Mouse (Mus musculus): ENCODE measurements around the gene Vwa3b.

The Vwa3b gene

DNA sequence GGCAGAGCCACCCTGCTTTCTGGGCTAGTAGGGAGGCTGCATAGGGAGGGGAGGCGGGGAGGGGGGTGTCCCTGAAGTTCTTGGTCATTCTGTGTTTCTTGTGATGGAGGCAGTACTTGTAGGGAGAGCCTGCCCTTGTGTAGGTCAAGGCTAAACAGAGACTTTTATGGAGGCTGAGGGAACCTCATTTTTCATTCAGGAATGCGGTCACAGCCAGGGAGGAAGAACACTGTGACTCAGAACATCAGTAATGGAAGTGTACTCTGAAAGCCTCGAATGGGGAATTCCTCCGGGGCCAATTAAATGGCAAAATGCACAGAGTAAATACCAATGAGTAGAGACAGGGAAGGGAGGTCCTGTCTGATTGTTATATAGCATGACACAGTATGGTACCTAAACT lies 37.4 kb downstream of the Vwa3b start:
- no peak for ATAC-seq (ENCODE audit: low TSS enrichment)

DNA sequence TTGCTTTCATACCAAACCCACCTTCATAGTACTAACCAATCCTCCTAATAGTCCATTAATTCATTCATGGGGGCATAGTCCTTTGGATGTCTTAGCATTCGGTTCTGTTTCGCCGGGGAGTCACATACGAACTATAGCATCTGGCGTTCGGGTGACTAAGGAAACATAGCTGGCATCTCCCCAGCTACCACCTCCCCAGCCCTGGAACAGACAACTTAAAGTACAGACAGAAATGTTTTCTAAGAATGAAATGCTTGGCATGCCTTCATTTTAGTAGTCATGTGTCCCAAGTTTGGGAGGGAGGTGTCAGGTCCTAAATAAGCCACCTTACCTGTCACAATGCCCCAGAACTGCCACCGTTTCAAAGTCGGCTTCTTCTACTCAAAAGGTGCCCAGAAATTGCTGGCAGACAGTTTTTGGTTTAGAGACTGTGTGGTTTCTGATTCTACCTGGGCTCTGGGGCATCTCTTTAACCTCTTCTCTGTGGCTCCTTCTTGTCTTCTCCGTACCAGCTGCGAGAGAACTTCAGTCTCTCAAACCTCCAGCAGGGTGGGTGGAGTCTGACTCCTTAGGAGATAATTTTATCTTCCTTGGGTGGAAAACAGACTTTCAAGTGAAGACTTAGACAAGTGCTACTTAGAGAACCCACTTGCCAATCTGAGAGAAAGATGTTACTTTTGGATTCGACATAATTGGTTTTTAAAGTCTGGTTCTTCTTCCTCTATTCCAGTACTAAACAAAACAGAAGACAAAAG lies 39.4 kb downstream of the Vwa3b start:
- peak; percentile 86 for ATAC-seq (ENCODE audit: low TSS enrichment)

DNA sequence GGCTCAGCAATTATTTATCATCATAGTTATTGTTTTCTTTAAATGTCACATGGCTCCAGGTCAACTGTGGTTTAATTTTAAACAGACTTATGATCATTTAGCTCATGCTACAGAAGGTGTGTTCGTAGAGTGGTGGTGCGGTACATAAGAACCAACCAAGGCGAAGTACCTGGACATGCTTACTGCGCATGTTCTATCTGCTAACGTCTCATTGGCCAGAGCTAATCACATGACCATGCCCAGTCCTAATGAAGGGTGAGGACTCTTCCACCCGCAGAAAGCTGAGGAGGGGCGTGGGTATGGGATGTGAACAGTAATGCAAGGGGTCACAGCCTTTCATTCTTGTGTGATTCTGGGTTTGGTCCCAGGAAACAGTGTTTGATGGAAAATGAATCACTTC lies 49.4 kb downstream of the Vwa3b start:
- ATAC-seq (ENCODE audit: low TSS enrichment) = no peak

DNA sequence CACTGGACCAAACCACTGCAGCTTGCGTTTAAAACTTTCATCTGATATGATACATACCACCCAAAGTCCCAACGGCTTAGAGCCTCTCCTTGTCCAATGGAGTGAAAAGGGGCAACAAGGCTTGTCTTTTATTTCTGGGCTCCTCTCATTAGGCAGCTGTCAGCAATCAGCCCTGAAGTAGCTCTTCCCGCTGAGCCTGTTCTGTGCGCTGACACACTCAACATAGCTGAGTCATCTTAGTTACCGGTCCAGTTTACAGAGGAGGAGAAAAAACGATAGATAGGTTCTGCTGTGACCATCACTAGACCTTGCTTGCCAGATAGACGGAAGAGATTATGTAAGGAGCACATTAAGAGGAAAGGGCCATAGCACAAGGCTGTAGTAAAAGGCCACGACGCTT lies 50.9 kb downstream of the Vwa3b start:
- peak; percentile 60 for ATAC-seq (ENCODE audit: low TSS enrichment)

DNA sequence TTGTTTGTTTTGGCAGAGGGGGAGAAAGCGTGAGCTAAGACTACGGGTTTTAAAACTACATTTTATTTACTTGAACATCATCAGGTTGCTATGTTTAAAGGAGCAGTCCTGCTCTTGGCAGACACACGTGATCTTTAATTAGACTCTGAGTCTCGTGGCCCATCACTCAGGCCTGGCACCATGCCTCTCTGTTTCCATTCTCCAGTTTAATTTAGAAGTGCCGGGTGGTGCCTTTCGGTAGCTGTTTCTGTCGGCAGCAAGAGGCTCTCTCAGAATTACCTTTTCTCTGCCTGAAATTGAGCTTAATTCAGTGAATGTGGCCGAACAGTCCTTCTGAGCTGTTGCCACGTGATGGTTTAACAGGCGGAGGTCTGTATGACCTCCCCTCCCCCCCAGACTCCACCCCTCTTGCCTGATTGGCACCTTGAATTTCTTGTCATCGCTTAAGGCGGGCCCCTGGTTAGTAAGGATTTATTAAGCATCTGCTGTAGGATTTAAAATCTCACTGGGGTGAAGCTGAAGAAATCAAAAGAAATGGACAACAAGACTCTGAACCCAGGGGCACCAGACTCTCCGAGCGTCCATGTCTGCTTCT lies 51.7 kb downstream of the Vwa3b start:
- peak; percentile 66 for ATAC-seq (ENCODE audit: low TSS enrichment)

DNA sequence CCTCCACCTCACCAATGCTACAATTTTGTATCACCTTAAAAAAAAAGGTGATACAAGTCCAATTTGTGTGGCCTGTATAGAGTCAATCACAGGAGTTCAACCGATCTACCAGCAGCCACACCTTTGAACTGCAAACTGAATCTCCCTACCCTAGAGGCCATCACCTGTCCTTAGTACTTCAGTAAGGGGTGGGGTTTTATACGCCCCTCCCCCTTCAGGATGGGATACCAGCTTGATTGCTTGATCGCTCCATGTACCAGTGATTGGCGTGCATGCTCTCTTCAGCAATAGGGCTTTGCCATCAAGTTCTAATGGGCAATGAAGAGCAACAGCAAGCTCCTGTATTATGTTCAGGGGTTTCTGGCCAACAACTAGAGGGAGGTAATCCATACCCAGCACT lies 54.0 kb downstream of the Vwa3b start:
- ATAC-seq (ENCODE audit: low TSS enrichment) = no peak

DNA sequence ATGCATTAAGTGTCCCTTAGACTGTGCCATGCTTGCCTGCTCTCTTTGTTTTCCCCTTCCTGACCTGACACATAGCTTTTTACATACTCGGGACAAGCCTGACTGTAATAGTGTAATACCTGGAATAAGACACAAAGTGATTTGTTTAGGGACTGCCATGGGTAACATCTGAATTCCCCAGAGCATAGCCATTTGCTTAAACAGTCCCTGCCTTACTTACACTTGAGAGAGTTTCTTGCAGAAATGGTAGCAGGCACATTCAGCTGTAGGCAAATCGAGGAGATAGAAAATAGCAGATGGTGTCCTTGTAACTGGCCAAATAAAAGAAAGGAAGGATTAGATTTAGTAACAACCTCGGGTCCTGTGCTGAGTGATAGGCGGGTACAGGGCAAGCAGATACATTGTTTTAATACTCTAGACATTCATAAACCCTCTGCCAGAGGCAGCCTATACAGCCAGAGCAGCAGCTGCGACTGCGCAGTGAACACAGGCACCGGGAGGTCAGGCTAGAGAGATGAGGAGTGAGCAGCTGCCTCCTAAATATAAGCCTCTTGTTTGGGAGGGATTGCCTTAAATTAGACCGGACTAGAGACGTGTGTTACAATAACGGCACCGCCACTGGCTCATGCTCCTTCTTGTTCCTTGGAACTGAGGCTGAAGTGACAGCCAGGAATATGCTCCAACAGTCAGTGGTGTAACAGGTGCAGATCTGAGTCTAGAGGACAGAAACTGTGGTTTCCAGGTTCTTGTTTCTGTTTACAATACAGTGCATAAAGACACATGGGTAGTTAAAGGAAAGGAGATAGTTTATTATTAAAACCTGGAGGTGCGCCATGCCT lies 55.2 kb downstream of the Vwa3b start:
- peak; percentile 81 for ATAC-seq (ENCODE audit: low TSS enrichment)

DNA sequence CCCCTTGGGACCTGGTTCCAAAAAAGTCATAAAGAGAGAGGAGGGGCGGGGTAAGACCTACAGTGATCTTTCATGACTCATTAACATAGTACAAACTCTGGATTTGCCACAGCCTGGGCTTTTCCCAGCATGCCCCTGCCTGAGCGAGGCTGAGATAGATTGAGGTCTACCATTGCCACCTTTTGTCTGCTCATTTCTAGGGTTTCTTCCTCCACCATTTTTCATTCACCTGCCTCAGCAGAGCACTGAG lies 55.7 kb downstream of the Vwa3b start:
- no peak for ATAC-seq (ENCODE audit: low TSS enrichment)

DNA sequence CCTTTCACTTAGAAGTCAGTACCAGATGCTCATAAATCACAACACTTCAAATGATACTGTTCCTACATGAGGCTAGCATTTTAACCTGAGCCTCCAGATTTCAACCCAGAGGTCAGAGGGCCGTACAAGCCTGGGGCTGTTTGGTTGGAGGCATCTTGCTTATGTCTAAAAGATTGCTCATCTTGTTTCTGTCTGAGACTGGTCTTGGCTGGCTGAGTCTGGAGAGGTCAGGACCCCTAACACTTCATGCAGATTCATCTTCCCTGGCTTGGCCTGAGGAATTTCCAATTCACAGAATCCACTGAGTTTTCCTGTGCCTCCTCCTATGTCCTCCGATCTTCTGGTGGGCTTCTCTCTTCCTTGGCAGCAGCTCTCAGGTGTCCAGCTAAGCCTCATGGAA lies 57.7 kb downstream of the Vwa3b start:
- no peak for ATAC-seq (ENCODE audit: low TSS enrichment)

DNA sequence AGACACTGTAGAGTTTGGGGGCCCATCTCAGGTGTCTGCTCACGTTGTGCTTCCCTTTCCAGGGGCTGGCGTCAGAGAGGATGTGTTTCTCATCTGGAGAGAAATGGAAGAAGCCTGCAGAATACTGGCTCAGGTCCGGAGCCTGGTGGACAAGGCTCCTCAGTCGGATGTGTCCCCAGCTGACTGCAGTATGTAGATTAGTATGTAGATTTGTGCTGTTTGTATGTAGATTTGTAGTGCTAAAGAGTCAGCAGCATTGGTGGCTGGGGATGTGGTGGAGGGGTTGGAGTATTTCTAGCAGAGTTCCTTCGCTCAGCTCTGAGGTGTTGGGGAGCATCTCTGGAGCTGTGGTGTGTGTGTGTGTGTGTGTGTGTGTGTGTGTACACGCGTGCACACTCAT lies 58.8 kb downstream of the Vwa3b start:
- ATAC-seq (ENCODE audit: low TSS enrichment) = no peak

DNA sequence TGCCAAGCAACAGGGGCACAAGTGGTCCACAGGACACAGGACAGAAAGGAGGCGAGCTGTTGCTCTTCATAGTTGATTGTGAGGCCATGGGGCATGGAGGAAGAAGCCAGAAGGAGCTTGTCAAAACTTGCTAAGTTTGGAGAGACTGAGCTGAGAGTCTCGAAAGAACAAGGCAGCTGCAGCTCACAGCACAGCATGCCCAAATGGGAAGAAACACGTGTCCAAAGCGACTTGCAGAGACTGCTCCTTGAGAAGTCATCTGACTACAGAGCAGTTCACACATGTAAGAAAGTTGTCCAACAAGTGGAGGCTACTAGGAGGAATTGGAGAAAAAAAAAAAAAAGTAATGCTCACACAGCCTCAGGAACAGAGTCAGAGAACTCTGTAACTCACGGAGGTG lies 62.8 kb downstream of the Vwa3b start:
- peak; percentile 38; the same call in 1 of the 2 replicates for ATAC-seq (ENCODE audit: low TSS enrichment)

DNA sequence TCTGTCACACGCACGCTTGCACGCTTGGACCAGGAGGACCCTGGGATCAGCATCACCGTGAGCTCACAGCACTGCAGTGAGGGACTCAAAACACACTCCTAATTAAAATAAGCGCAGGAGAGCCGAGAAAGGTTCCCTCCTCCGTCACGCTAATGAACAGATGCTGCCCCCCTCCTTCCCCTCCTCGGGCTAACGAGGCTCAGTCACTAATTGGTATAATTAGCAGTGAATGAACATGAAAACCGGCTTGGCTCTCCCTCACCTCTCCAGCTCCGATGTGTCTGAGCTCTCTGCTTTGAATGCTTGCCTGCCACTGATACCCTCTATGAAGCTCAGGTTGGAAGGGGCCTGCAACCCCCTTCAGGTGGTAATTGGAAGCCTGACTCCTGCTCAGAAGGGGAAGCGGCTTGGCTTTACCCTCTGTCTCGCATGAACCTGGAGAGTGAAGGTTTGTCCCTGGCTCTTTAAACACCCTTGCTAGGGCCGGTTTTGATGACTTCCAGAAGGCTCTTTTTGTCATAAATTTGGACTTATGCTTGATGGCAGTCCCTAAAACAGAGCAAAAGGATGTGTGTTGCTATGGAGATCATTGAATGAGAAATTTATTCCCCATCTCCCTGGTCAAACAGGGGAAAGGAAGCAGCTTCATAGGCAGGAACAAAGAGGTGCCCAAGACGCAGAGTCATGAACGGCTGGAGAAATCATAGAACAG lies 71.1 kb downstream of the Vwa3b start:
- peak; percentile 55; the same call in 1 of the 2 replicates for ATAC-seq (ENCODE audit: low TSS enrichment)

DNA sequence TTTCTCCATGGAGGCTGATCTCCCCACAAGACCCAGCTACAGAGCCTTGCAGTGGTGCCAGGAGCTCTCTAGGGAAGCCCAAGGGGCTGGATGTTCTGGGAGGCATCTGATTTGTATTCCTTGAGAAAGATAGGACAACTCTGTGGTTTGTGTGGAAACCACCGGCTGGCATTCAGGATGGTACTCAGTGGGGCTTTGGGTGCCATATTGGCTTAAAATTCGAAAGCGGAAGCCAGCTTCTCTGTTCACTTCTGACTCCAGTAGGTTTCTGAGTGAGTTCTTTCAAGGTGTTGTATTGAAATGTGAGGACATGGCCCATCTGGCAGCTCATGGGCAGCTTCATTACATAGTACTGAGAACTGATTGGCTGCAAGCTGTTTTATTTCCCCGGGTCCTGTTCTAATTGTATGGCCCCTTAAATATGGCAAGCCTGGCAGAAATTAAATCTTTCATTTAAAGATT lies 71.7 kb downstream of the Vwa3b start:
- no peak for ATAC-seq (ENCODE audit: low TSS enrichment)

DNA sequence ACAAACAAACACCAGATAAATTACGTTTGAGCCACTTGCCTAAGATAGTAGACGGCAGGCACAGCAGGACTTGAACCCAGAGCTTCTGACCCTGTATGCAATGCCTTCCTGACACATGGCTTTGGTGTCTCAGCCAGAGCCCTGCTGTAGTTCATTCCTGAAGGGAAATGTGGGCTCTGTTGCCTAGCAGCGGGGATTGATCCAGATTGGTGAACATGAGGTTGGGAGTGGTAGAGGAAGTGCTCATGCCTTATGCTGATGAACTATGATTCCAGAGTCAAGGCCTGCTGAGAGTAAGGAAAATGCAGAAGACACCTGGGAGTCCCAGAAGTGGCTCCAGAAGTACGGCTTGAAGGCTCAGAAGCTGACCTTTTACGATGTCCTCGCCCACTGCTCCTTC lies 74.0 kb downstream of the Vwa3b start:
- ATAC-seq (ENCODE audit: low TSS enrichment) = no peak

DNA sequence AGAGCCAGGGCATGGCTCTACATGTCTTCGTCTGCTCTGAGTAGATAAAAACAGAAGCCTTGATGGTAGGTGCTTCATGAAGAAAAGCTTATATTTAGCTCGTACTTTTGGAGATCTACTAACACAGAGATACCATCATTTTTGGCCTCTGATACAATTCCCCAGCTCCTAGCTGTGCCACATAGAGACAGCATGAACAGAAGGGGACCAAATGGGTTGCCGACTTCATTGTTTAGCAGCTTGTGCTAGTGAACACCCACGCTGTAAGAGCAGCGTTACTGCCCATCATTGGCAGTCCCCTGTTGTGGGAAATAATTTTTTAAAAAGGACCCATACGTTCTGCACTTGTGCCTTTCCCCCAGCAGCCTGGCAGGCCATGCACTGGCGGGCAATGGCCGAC lies 74.6 kb downstream of the Vwa3b start:
- ATAC-seq (ENCODE audit: low TSS enrichment) = peak; percentile 38; the same call in 1 of the 2 replicates

DNA sequence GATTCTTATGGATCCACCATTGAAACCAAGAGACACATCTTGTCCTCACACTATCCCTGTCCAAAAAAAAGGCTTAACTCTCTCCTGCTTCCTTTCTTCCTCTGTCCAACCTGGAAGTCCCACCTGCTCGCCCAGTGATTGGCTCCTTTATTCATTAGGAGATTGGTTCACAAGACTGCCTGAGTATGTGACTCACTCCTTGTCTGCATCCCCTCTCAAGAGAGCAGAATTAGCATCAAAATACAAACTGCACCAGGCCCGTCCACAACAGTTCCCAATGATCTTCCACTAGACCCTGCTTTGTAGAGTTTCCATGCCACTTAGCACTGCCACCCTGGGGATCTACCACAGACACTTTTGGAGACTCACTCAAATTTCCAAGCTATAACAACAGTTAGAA lies 75.3 kb downstream of the Vwa3b start:
- ATAC-seq (ENCODE audit: low TSS enrichment) = no peak

DNA sequence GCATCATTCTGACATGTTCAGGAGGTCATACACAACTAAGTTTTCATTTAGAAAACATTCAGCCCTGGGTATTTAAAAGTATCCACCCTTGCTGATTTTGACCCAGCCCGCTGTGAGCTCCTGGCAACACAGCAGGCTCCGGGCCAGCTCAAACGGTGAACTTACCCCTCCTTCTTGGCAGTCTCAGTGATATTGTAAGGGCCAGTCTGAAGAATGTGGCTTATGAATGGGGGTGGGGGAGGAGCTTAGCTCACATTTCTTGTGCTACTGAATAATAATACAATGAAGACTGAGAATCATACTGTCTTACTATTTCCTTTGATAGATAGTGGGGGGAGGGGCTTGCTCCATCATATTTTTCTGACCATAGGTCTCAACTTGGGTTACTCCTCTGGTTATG lies 78.8 kb downstream of the Vwa3b start:
- no peak for ATAC-seq (ENCODE audit: low TSS enrichment)

DNA sequence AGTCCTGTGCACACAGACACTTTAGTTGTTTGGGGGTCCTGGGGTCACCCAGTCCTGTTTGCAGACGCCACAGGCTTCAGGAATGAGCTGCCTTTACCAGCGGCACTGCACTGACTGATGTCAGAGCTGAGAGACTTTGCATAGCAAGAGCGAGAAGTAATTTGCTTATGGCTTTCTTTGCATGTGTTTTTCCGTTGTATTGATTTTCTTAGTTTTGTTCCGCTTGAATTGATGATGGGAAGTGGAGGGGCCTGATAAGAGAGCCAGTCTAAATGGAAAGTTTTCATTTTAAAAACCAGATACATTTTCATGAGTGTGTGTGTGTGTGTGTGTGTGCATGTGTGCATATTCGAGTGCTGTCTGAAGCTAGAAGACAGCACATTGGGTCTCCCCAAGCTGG lies 87.4 kb downstream of the Vwa3b start:
- no peak for ATAC-seq (ENCODE audit: low TSS enrichment)

DNA sequence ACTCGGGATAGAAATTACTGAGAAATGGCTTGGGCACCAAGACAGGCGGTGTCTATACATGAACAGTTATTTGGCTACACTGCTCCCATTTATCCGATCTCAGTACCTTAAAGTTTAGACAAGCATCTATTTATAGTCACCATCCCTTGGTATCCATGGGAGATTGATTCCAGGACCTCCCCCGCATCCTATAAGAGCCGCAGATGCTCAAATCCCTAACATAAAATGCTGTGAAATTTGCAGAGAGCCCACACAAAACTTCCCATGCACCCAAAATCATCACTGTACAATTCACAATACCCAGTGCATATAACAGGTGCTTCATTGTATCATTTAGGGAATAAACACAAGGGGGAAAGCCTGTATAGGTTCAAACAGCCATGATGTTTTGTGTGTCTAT lies 89.5 kb downstream of the Vwa3b start:
- peak; percentile 52 for ATAC-seq (ENCODE audit: low TSS enrichment)

DNA sequence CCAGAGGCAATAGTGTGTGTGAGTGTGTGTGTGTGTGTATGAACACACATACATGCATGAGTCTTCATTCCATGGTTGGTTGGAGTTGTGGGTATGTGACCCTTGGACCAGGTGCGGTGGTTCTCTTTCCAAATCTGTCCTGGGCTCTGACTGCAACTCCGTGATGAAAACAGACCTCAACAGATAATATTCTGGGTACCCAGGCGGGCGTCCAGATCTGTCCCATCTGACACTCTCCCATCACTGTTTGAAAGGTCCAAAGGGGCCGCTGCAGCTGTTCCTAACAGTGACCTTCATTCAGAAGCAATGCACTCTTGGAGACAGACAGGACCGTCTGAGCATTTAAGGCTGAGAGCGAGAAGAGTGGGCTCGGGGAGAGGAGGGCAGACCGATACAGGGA lies 90.2 kb downstream of the Vwa3b start:
- no peak for ATAC-seq (ENCODE audit: low TSS enrichment)

DNA sequence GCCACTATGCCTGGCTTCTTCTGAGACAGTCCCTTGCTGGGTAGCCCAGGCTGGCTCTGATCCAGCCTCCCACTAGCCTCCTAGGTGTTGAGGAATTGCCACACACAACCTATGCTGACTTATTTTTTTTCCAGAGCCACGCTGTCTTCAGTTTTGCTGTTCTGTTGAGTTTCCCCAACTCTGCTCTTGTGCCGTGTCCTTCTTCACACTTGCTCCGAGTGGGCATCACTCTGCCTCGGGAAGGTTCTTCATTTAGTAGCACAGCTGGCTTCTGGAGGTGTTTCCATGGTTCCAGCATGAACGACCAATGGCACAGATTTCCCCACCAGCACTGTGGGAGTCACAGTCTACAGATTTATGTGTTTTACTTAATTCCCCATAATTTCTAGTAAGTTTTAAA lies 91.6 kb downstream of the Vwa3b start:
- peak; percentile 48 for ATAC-seq (ENCODE audit: low TSS enrichment)

DNA sequence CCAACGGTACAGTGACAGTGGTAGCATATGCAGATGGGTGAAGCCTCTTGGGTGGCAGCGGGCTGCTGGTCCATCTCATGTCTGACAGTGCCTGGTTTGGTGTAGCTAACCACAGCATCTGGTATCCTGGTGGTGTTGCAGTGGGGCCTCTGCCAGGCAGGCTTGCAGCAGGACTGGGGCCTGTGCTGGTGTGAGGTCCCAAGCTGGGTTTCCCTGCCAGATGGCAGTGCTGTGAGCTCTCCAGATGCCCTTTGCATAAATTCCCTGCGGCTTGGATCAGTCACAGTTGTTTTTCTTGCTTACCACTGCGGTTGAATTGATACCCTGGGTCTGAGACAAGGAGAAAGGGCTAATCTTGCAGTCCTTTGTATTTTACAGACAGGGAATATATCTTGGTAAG lies 95.9 kb downstream of the Vwa3b start:
- ATAC-seq (ENCODE audit: low TSS enrichment) = peak; percentile 52; the same call in 1 of the 2 replicates
